Mouse (Mus musculus) liver, postnatal 0 days (tissue): Measurements from ENCODE around the gene Cd160.

Source experiments
- CTCF ChIP-seq: sonication (generic); IDR thresholded peaks from 2 replicates; pipeline ENCODE4 v1.5.1; 2016; ENCODE audit warnings: antibody characterized with exemption, low read depth
- EP300 ChIP-seq: IDR thresholded peaks from 2 replicates; pipeline ENCODE4 v1.6.1; 2016; ENCODE audit warnings: antibody characterized with exemption, low read depth, mild to moderate bottlenecking

DNA sequence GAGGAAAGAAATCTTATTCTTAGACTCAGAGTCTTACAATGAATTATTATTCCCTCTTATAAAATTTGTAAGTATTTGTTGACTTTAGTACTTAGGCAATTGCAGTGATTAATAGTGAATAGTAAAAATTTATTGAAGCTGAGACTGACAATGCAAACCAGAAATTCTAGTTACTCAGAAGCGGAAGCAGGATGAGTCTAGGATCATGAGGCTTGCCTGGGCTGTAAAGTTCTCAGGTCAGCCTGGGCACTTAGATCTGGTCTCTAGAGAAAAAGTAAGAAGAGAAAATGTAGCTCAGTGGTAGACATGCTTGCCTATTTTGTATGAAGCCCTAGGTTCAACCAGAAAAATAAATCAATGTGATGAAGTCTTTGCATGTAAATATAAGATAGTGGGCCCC lies 73.2 kb downstream of the Cd160 start:
- no peak for TF ChIP-seq EP300
- no peak for TF ChIP-seq CTCF
